Mouse (Mus musculus) heart, adult 2 months (tissue): ENCODE data around the gene Smdt1.

Experiments used
- CTCF ChIP-seq: fragments of 200-600 bp; IDR thresholded peaks from 2 replicates; pipeline ENCODE4 v1.8.1; 2022; ENCODE audit warnings: antibody characterized with exemption, mild to moderate bottlenecking, moderate library complexity
- POLR2A ChIP-seq: fragments of 200-500 bp; IDR thresholded peaks from 2 replicates; pipeline ENCODE4 v1.6.1; 2011; ENCODE audit warnings: mild to moderate bottlenecking, low read depth, low read length, control low read depth; ENCODE audit not compliant: insufficient read depth

- TF ChIP-seq POLR2A (no peak), CTCF (no peak)
Measured at GRCm38 (mm10) chr15:82341675-82342542, 3.1 kb downstream of the Smdt1 start.
